ENCODE assay signal across 10 mouse cellular contexts in genomic region chrX:159442128-159442527, GRCm38 (mm10). TPM values are rescaled to one million over a fixed set of nuclear protein-coding genes. Genes with fewer than 3 reads are reported as not detected.
DNase-seq lines count a peak whose midpoint lies in the region; ATAC-seq and TF ChIP-seq lines count a peak whose summit lies in the region.
"Had no signal": no experiment of that assay in that cellular context is flagged by ENCODE, and none has a peak within 500 bp of the region (broad histone marks: within the 10 kb centered on the region; RNA-seq: fewer than 3 reads in every experiment).

No protein-coding gene starts in this region.

- H3K4me3 ChIP-seq in ES-E14 (ENCODE audit: insufficient read depth in 1 of 2, low read depth in 1 of 2, low read length in 2 of 2, poor library complexity in 1 of 2, severe bottlenecking in 1 of 2), result no peak overlapping the region
- H3K4me3 ChIP-seq in embryonic facial prominence, embryonic 10.5 days, result no peak overlapping the region
- H3K4me3 ChIP-seq: erythroblast, embryonic 14.5 days; limb, embryonic 13.5 days had no signal

- H3K4me1 ChIP-seq in ES-E14 (ENCODE audit: control insufficient read depth in 2 of 2, insufficient read depth in 2 of 2, low read length in 2 of 2, poor library complexity in 1 of 2), result no peaks in the 10 kb centered on the region
- H3K4me1 ChIP-seq in embryonic facial prominence, embryonic 10.5 days, result no peaks in the 10 kb centered on the region
- H3K4me1 ChIP-seq: limb, embryonic 13.5 days had no signal

- no peaks in the 10 kb centered on the region for H3K9me3 ChIP-seq in ES-E14 (ENCODE audit: control insufficient read depth, insufficient read depth, low read depth, low read length)
- no peaks in the 10 kb centered on the region for H3K9me3 ChIP-seq in embryonic facial prominence, embryonic 10.5 days
- H3K9me3 ChIP-seq: limb, embryonic 13.5 days had no signal

- in situ Hi-C loops in ES-E14 (cut with MboI; ENCODE audit: low sequenced_read_pairs in 2 of 2, unreplicated experiment in 2 of 2), result no loop called here

- peaks cover 14% of the 10 kb centered on the region for H3K27me3 ChIP-seq in embryonic facial prominence, embryonic 10.5 days (replicated peaks; ENCODE audit: low read depth, poor library complexity, severe bottlenecking)
- H3K27me3 ChIP-seq: limb, embryonic 13.5 days had no signal

- no peak overlapping the region for H3K27ac ChIP-seq in ES-E14 (ENCODE audit: insufficient read depth, low read depth, low read length, poor library complexity, severe bottlenecking)
- no peak overlapping the region for H3K27ac ChIP-seq in embryonic facial prominence, embryonic 10.5 days (replicated peaks)
- H3K27ac ChIP-seq: limb, embryonic 13.5 days had no signal

- WGBS in embryonic facial prominence, embryonic 10.5 days, result 51% methylated on average over 3 of the region's 3 CpGs

- H3K36me3 ChIP-seq in ES-E14 (ENCODE audit: control insufficient read depth, insufficient read depth, low read length, poor library complexity, severe bottlenecking), result no peaks in the 10 kb centered on the region
- no peaks in the 10 kb centered on the region for H3K36me3 ChIP-seq in embryonic facial prominence, embryonic 10.5 days (replicated peaks)
- H3K36me3 ChIP-seq: limb, embryonic 13.5 days had no signal

- no peak overlapping the region for H3K9ac ChIP-seq in ES-E14 (ENCODE audit: insufficient read depth, low read depth, low read length, poor library complexity, severe bottlenecking)
- H3K9ac ChIP-seq: limb, embryonic 13.5 days had no signal

- peak; percentile 5 to 16 for DNase-seq in left cerebral cortex, adult 18-20 months (ENCODE audit: low spot score in 2 of 2)
- no peak for DNase-seq in left cerebral cortex, adult 8-10 months (ENCODE audit: low spot score in 2 of 2)
- DNase-seq in ES-E14 (ENCODE audit: low read depth, low spot score), result peak; percentile 6
- peak; percentile 48 for DNase-seq in adrenal gland, postnatal 10 days
- peak; percentile 44 for DNase-seq in embryonic facial prominence, embryonic 10.5 days (ENCODE audit: low spot score)
- peak; percentile 35 to 71 for DNase-seq in kidney, postnatal 36 days

- ATAC-seq in megakaryocyte-erythroid progenitor cell, adult 5-6 weeks (replicated peaks; ENCODE audit: low FRiP score, low TSS enrichment, poor library complexity, severe bottlenecking), result peak; percentile 91
- no peak for ATAC-seq in monocyte, adult 5-6 weeks (replicated peaks; ENCODE audit: insufficient number of reproducible peaks, low FRiP score, low TSS enrichment, poor library complexity, severe bottlenecking)

TF ChIP-seq in ES-E14, 5 proteins besides CTCF, POLR2A, EP300 and RAD21:
- TF ChIP-seq CHD2 (IDR thresholded peaks at IDR 0.05; ENCODE audit: low read depth, low read length), result no peak
- TF ChIP-seq HCFC1 (IDR thresholded peaks at IDR 0.05; ENCODE audit: borderline replicate concordance, insufficient read depth, low read length), result no peak
- no peak for TF ChIP-seq MAFK (IDR thresholded peaks at IDR 0.05; ENCODE audit: insufficient read depth, low read depth, low read length)
- no peak for TF ChIP-seq ZNF384 (IDR thresholded peaks at IDR 0.05; ENCODE audit: low read depth, low read length)
- no peak for TF ChIP-seq ZC3H11A (IDR thresholded peaks at IDR 0.05; ENCODE audit: borderline replicate concordance, low read depth, low read length)

RNA-seq across cellular contexts. Expression of gene Map7d2, which starts 27.8 kb away (rescaled TPM):
- 100 to 1,000 TPM; 112 to 127 TPM for total RNA-seq in left cerebral cortex, adult 18-20 months (2021)
- total RNA-seq in left cerebral cortex, adult 8-10 months (2022), result 100 to 1,000 TPM; 103 to 131 (median 112) TPM
- 4.0 and 6.0 TPM in 2 replicates for total RNA-seq in ES-E14 (2012; rRNA removed)
- total RNA-seq in adrenal gland, postnatal 10 days (2021), result 1 to 10 TPM; 2.6 to 3.1 TPM
- polyA plus RNA-seq in embryonic facial prominence, embryonic 10.5 days (2016; fragmentation: Nextera tagmentation; extraction: Ambion mirVana), result 6.6 and 6.8 TPM in 2 replicates
- total RNA-seq in megakaryocyte-erythroid progenitor cell, adult 5-6 weeks (2014; fragmentation: Nextera tagmentation), result not detected in 2 replicates
- not detected in 2 replicates for total RNA-seq in megakaryocyte-erythroid progenitor cell, adult 5-6 weeks (2017)
- total RNA-seq in monocyte, adult 5-6 weeks (2017), result not detected in 3 replicates
- polyA plus RNA-seq: erythroblast, embryonic 14.5 days had no signal

Comparison
In these comparisons a context has a peak if more than half of its experiments do, and no peak if none do; other contexts are left out.
1. DNase-seq: peak in left cerebral cortex, adult 18-20 months (2 of 2), ES-E14 (single experiment), adrenal gland, postnatal 10 days (single experiment), embryonic facial prominence, embryonic 10.5 days (single experiment) and kidney, postnatal 36 days (2 of 2); none in left cerebral cortex, adult 8-10 months (0 of 2).
2. RNA of gene Map7d2, which starts 27.8 kb away (total RNA-seq): 112 to 127 TPM in left cerebral cortex, adult 18-20 months and 103 to 131 TPM in left cerebral cortex, adult 8-10 months; 4.0 to 6.0 TPM in ES-E14, 2.6 to 3.1 TPM in adrenal gland, postnatal 10 days, not detected in megakaryocyte-erythroid progenitor cell, adult 5-6 weeks and not detected in monocyte, adult 5-6 weeks; every median in the first group is over 10 times any median in the second.